Mouse (Mus musculus) limb, embryonic 10.5 days (tissue): ENCODE data around the gene Ank3. TPM values are rescaled to one million over a fixed set of nuclear protein-coding genes. Genes with fewer than 3 reads are reported as not detected.

Experiments
- DNase-seq: peaks from one replicate; pipeline ENCODE4 v3.0.0-alpha.2; 2017; ENCODE audit warnings: low spot score
- H3K27ac ChIP-seq: fragments of 300-500 bp; sonication (generic); 2 replicates; pipeline ENCODE4 v1.5.1; 2016; ENCODE audit warnings: mild to moderate bottlenecking
- H3K27me3 ChIP-seq: fragments of 300-500 bp; sonication (generic); 2 replicates; pipeline ENCODE4 v1.6.1; 2016; ENCODE audit warnings: low read depth, mild to moderate bottlenecking; ENCODE audit not compliant: poor library complexity, severe bottlenecking
- H3K36me3 ChIP-seq: fragments of 300-500 bp; sonication (generic); 2 replicates; pipeline ENCODE4 v1.6.1; 2016; ENCODE audit warnings: mild to moderate bottlenecking, moderate library complexity
- H3K4me1 ChIP-seq: fragments of 300-500 bp; sonication (generic); 2 replicates; pipeline ENCODE4 v1.6.1; 2016
- H3K4me3 ChIP-seq: fragments of 300-500 bp; sonication (generic); 2 replicates; pipeline ENCODE4 v1.5.1; 2016; ENCODE audit warnings: mild to moderate bottlenecking, moderate library complexity
- H3K9me3 ChIP-seq: fragments of 300-500 bp; sonication (generic); replicated peaks from 2 replicates; pipeline ENCODE4 v1.6.1; 2016; ENCODE audit warnings: mild to moderate bottlenecking
- WGBS: fragments of 180-500 bp; shearing (Covaris S2); methylation state at CpG from one replicate; pipeline ENCODE4 v1.1.7; 2016; 5-methylcytosine and 5-hydroxymethylcytosine counted together
- polyA plus RNA-seq: library from polyadenylated mRNA; unstranded; fragments of >200 nt; fragmentation: Nextera tagmentation; extraction: Ambion mirVana; gene quantifications from 2 replicates; pipeline ENCODE4 v1.2.1, GENCODE M21; 2016

Ank3 gene
- polyA plus RNA-seq, 1 experiment from 2014 or later = 26.1 TPM

- WGBS = 91% methylated on average over 8 of the region's 8 CpGs
- no peak for DNase-seq
- H3K27ac ChIP-seq = no peak overlapping the region
Measured at GRCm38 (mm10) chr10:69997082-69997481, 598.5 kb downstream of the Ank3 start.

GRCm38 (mm10) chr10:70004058-70004457, 605.5 kb downstream of the Ank3 start:
- peaks cover 28% of the 10 kb centered on the region for H3K36me3 ChIP-seq
- no peaks in the 10 kb centered on the region for H3K27me3 ChIP-seq
- no peaks in the 10 kb centered on the region for H3K4me1 ChIP-seq
- DNase-seq = no peak
- H3K27ac ChIP-seq = no peak overlapping the region
- H3K9me3 ChIP-seq = no peaks in the 10 kb centered on the region
- WGBS = 92% methylated on average over 5 of the region's 5 CpGs
- no peak overlapping the region for H3K4me3 ChIP-seq

More at GRCm38 (mm10) chr10:69997082-69997481, 598.5 kb downstream of the Ank3 start:
- Histone ChIP-seq H3K4me1 (no peaks in the 10 kb centered on the region), H3K4me3 (no peak overlapping the region), H3K27me3 (no peaks in the 10 kb centered on the region), H3K9me3 (no peaks in the 10 kb centered on the region; the same call in 1 of the 2 replicates), H3K36me3 (peaks cover 26% of the 10 kb centered on the region)

- H3K4me1 ChIP-seq = no peaks in the 10 kb centered on the region
- H3K4me3 ChIP-seq = no peak overlapping the region
- DNase-seq = no peak
- no peaks in the 10 kb centered on the region for H3K9me3 ChIP-seq
- H3K27ac ChIP-seq = no peak overlapping the region
- WGBS = 97% methylated on average over 15 of the region's 15 CpGs
- peaks cover 28% of the 10 kb centered on the region for H3K36me3 ChIP-seq
- H3K27me3 ChIP-seq = no peaks in the 10 kb centered on the region
Measured at GRCm38 (mm10) chr10:70004831-70005230, 606.3 kb downstream of the Ank3 start.

GRCm38 (mm10) chr10:70006380-70006779, 607.8 kb downstream of the Ank3 start:
- DNase-seq = no peak
- Histone ChIP-seq H3K9me3 (no peaks in the 10 kb centered on the region), H3K27ac (no peak overlapping the region), H3K27me3 (no peaks in the 10 kb centered on the region), H3K4me3 (no peak overlapping the region), H3K4me1 (peaks cover 9% of the 10 kb centered on the region), H3K36me3 (peaks cover 28% of the 10 kb centered on the region)
- WGBS = 89% methylated on average over 9 of the region's 9 CpGs

GRCm38 (mm10) chr10:70011738-70012137, 613.2 kb downstream of the Ank3 start:
- Histone ChIP-seq H3K27ac (no peak overlapping the region), H3K36me3 (peaks cover 10% of the 10 kb centered on the region), H3K4me1 (peaks cover 20% of the 10 kb centered on the region), H3K27me3 (no peaks in the 10 kb centered on the region), H3K9me3 (no peaks in the 10 kb centered on the region), H3K4me3 (no peak overlapping the region)
- WGBS = 34% methylated on average over 5 of the region's 5 CpGs
- no peak for DNase-seq

GRCm38 (mm10) chr10:70013931-70014330, 615.4 kb downstream of the Ank3 start:
- peaks cover 8% of the 10 kb centered on the region; the same call in 1 of the 2 replicates for H3K36me3 ChIP-seq
- H3K4me1 ChIP-seq = peaks cover 20% of the 10 kb centered on the region
- no peak for DNase-seq
- no peaks in the 10 kb centered on the region for H3K27me3 ChIP-seq
- H3K4me3 ChIP-seq = no peak overlapping the region
- 93% methylated on average over 13 of the region's 13 CpGs for WGBS
- H3K9me3 ChIP-seq = no peaks in the 10 kb centered on the region
- H3K27ac ChIP-seq = no peak overlapping the region

GRCm38 (mm10) chr10:70015201-70015600, 616.6 kb downstream of the Ank3 start:
- Histone ChIP-seq H3K9me3 (no peaks in the 10 kb centered on the region), H3K4me3 (no peak overlapping the region), H3K4me1 (peaks cover 20% of the 10 kb centered on the region), H3K27me3 (no peaks in the 10 kb centered on the region), H3K36me3 (peaks cover 16% of the 10 kb centered on the region), H3K27ac (no peak overlapping the region)
- 88% methylated on average over 9 of the region's 9 CpGs for WGBS
- DNase-seq = no peak

GRCm38 (mm10) chr10:70018691-70019090, 620.1 kb downstream of the Ank3 start:
- H3K9me3 ChIP-seq = no peaks in the 10 kb centered on the region
- H3K27ac ChIP-seq = no peak overlapping the region
- no peak for DNase-seq
- no peaks in the 10 kb centered on the region for H3K4me1 ChIP-seq
- H3K27me3 ChIP-seq = no peaks in the 10 kb centered on the region
- WGBS = 95% methylated on average over 2 of the region's 2 CpGs
- H3K4me3 ChIP-seq = no peak overlapping the region
- H3K36me3 ChIP-seq = peaks cover 30% of the 10 kb centered on the region

GRCm38 (mm10) chr10:70021667-70022066, 623.1 kb downstream of the Ank3 start:
- peaks cover 23% of the 10 kb centered on the region for H3K36me3 ChIP-seq
- WGBS = 89% methylated on average over 10 of the region's 10 CpGs
- H3K27me3 ChIP-seq = no peaks in the 10 kb centered on the region
- H3K4me3 ChIP-seq = no peak overlapping the region
- H3K9me3 ChIP-seq = no peaks in the 10 kb centered on the region
- no peaks in the 10 kb centered on the region for H3K4me1 ChIP-seq
- H3K27ac ChIP-seq = no peak overlapping the region
- DNase-seq = no peak

GRCm38 (mm10) chr10:70022596-70022995, 624.0 kb downstream of the Ank3 start:
- H3K36me3 ChIP-seq = peaks cover 22% of the 10 kb centered on the region; the same call in 1 of the 2 replicates
- DNase-seq = no peak
- WGBS = 59% methylated on average over 5 of the region's 5 CpGs

GRCm38 (mm10) chr10:70023861-70024260, 625.3 kb downstream of the Ank3 start:
- Histone ChIP-seq H3K27me3 (no peaks in the 10 kb centered on the region), H3K4me3 (no peak overlapping the region), H3K36me3 (peaks cover 22% of the 10 kb centered on the region; the same call in 1 of the 2 replicates), H3K9me3 (no peaks in the 10 kb centered on the region), H3K27ac (no peak overlapping the region), H3K4me1 (no peaks in the 10 kb centered on the region)
- DNase-seq = no peak
- 93% methylated on average over 11 of the region's 11 CpGs for WGBS

More at GRCm38 (mm10) chr10:70022596-70022995, 624.0 kb downstream of the Ank3 start:
- no peaks in the 10 kb centered on the region for H3K9me3 ChIP-seq
- H3K27ac ChIP-seq = no peak overlapping the region
- H3K4me1 ChIP-seq = no peaks in the 10 kb centered on the region
- H3K27me3 ChIP-seq = no peaks in the 10 kb centered on the region
- H3K4me3 ChIP-seq = no peak overlapping the region

GRCm38 (mm10) chr10:70031942-70032341, 633.4 kb downstream of the Ank3 start:
- H3K36me3 ChIP-seq = no peaks in the 10 kb centered on the region
- no peak for DNase-seq
- H3K9me3 ChIP-seq = no peaks in the 10 kb centered on the region
- no peak overlapping the region for H3K4me3 ChIP-seq
- H3K27me3 ChIP-seq = no peaks in the 10 kb centered on the region
- 0 out of 2 replicates have a peak, but pooled peaks cover 4% of the 10 kb centered on the region for H3K4me1 ChIP-seq
- no peak overlapping the region for H3K27ac ChIP-seq
- 95% methylated on average over 8 of the region's 8 CpGs for WGBS

- Histone ChIP-seq H3K27ac (no peak overlapping the region), H3K4me3 (no peak overlapping the region), H3K27me3 (no peaks in the 10 kb centered on the region), H3K4me1 (0 out of 2 replicates have a peak, but pooled peaks cover 4% of the 10 kb centered on the region), H3K36me3 (no peaks in the 10 kb centered on the region), H3K9me3 (no peaks in the 10 kb centered on the region)
- DNase-seq = no peak
- WGBS = 89% methylated on average over 9 of the region's 9 CpGs
Measured at GRCm38 (mm10) chr10:70032982-70033381, 634.4 kb downstream of the Ank3 start.

- no peak for DNase-seq
- Histone ChIP-seq H3K27ac (no peak overlapping the region), H3K4me1 (0 out of 2 replicates have a peak, but pooled peaks cover 4% of the 10 kb centered on the region), H3K27me3 (no peaks in the 10 kb centered on the region), H3K9me3 (no peaks in the 10 kb centered on the region), H3K4me3 (no peak overlapping the region), H3K36me3 (no peaks in the 10 kb centered on the region)
- 55% methylated on average over 3 of the region's 3 CpGs for WGBS
Measured at GRCm38 (mm10) chr10:70033856-70034255, 635.3 kb downstream of the Ank3 start.
